Mouse (Mus musculus) heart, postnatal 25 days (tissue): ENCODE results near the gene Pvr. TPM values are rescaled to one million over a fixed set of nuclear protein-coding genes. Genes with fewer than 3 reads are reported as not detected.

Experiments
- DNase-seq: peaks from one replicate; pipeline ENCODE4 v3.0.0; 2022; ENCODE audit warnings: low spot score
- intact Hi-C: fragments of 180-260 bp; cut with DNase I; formaldehyde crosslinking; loops from one replicate; pipeline ENCODE4 v1.15.1; 2025
- total RNA-seq, 2 experiments: library from RNA; stranded (reverse); gene quantifications; 2 replicates each; pipeline ENCODE4 v1.2.3; 2021

Pvr gene
- total RNA-seq, 2 experiments from 2014 or later = 19.3 to 20.1 TPM

DNA sequence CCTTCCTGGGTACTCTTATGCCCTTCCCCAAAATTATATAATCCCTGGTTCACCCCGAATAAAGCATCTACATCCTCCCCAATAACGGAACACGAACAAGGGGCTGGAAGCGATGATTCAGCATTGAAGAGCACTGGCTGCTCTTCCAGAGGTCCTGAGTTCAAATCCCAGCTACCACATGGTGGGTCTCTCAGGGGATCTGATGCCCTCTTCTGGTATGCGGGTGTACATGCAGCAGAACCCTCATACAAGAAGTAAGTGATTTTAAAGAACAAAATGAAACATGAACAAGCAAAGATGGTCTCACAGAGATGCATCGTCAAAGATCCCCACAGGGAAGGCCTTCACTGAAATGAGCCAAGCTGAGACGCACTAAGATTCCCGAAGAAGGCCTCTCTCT, 40.2 kb downstream of the Pvr start:
- intact Hi-C loops = no loop called here
- no peak for DNase-seq

- no peak for DNase-seq
- intact Hi-C loops = no loop called here
Observed at GRCm38 (mm10) chr7:19876781-19877425, 44.1 kb downstream of the Pvr start.

DNA sequence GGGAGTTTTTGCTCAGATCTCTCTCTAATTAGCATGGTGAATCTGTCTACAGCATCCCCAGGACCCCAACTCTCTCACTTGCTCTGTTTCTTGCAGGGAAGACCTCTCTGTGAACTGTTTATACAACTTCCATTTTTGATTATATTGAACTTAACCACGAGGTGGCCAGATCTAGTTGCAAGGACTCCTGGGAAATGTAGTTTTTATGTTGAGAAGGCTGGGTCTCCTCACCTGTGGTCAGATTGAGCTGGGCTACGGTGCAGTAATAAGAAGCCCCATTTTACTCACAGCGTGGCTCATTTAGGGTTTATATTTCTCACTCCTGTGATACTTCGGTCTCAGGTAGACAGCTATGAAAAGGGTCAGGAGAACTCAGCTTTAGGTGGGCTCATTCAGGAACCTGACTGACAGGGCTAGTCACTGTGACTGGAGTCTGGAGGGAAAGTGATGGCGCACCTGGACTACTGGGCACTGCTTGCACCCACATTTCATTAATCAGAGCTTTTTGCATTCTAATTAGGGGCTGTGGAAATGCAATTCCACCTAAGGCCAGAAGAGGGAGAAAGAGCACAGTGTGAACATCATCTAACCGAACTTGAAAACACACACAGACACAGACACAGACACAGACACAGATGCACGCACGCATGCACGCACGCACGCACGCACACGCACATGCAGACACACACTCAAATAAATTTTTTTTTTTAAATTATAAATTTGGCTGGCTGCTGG, 44.8 kb downstream of the Pvr start:
- intact Hi-C loops = no loop called here
- DNase-seq = no peak

DNA sequence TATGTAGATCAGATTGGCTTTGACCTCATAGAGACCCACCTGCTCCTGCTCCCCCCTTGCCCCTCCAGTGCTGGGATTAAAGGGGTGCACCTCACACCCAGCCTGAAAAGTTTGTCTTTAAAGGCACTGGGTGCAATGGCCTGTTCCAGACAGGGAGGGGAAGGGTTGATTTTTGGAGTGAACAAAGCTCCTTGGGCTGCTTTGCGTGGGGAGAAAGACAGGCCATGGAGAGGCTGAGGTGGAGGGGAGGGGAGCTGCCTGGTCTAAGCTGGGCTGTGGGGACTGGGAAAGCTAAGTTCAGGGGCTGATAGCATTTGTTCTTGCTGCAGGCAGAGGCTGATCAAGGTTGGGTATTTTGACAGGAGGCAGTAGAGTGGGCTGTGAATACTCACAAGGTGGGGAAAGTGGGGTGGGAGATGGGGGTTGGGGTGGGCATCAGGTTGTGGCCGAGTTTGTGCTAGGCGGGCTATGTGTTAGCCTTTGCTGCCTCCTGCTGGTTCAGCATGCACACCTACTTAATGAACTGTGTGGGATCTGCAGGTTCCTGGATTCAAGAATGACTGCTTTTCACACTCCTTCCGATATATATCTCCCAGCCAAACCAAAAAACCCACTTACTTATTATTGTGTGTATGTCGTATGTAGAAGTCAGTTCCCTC, 48.9 kb downstream of the Pvr start:
- DNase-seq = no peak
- intact Hi-C loops = loop anchor here (1.0 to 2.0 kb wide), 3 partner anchors 23 to 70 kb away; no protein-coding TSS in a partner anchor

DNA sequence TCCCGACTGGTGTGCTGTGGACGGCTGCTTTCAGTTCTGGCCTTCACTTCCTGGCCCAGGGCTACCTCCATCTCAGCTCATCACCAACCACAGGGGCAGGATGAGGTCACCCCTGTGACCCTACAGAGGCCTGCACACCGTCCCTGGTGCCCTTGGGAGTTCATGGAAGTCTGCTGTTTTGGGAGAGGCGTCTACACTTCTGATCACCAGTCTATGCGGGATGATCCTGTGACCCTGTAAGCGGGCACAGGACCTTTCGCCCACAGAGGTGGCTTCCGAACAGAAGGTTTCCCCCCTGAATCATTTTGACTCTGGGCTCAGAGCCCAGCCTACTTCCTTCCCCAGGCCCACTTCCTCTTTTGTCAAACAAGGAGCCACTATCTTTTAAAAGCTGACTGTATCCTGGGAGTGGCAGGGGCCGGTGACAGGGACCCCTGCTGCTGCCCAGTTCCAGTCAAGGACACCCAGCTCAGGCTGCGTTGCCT, 49.8 kb downstream of the Pvr start:
- peak; percentile 28 for DNase-seq
- intact Hi-C loops = no loop called here

GRCm38 (mm10) chr7:19867751-19868399, 53.1 kb downstream of the Pvr start:
- intact Hi-C loops = loop anchor here (5.0 kb wide), 1 partner anchor 116 kb away; the partner anchor contains the start of gene Nectin2
- no peak for DNase-seq

GRCm38 (mm10) chr7:19866490-19866889, 54.5 kb downstream of the Pvr start:
- no peak for DNase-seq
- intact Hi-C loops = loop anchor here (5.0 kb wide), 1 partner anchor 114 kb away; the partner anchor contains the start of gene Nectin2

- DNase-seq = no peak
- intact Hi-C loops = loop anchor here (5.0 kb wide), 1 partner anchor 113 kb away; the partner anchor contains the start of gene Nectin2
Observed at GRCm38 (mm10) chr7:19865246-19866036, 55.5 kb downstream of the Pvr start.

DNA sequence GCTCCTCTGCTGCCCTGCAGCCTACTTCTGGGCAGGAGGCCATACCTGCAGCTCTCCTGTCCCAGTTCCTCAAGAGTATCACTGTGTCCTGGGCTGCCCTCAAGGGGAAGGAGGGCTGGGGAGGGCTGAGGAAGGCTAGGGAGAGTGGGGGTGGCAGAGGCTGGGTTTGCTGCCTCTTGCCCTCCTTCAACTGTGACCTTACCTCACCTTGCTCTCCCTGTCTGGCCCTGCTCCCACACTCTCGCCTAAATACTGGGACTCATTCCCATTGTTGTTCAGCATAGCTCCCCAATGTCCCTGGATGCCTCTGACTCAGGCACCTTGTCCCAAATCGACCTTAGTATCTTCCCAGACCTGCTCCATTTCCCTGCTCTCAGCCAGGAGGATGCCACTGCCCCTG, 56.7 kb downstream of the Pvr start:
- DNase-seq = no peak
- intact Hi-C loops = no loop called here

DNA sequence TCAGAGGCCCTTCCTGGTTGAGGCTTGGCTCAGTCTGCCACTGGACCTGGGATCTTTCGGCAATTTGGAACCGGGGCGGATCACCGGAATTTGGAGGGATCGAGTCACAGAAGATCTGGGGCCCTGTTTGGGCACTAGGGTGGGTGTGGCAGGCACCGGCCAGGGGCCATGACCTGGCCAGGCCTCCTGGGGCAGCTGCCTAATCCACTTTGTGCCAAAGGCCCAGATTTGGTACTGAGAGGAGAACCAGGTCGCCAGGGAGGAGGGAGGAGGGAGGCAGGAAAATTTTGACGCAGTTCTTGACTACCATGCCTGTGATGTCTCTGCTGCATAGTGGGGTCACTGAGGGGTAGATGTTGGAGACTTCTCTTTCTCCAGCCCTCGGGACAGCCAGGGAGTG, 59.8 kb downstream of the Pvr start, which contains the start of gene Ceacam16:
Gene Ceacam16, minus strand, starts transcription at position 101 of the 400 bp plus-strand sequence.
- intact Hi-C loops = no loop called here
- DNase-seq = no peak

DNA sequence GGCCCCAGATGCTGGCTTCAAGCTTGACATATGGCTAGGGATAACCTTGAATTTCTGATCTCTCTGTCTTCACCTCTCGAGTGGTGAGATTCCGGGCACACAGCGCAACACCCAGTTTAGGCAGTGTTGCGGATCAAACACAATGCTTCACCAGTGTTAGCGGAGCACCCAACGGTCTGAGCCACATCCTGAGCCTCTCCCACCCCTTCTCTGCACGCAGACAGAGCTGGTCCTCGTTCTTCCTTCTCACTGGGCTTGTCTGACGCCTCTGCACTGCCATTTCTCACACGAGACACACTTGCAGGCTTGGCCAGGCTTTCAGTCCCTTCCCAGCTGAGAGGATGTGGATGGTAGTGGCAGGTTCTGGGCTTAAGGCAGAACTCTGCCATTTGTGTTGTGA, 61.2 kb downstream of the Pvr start:
- intact Hi-C loops = no loop called here
- DNase-seq = no peak

DNA sequence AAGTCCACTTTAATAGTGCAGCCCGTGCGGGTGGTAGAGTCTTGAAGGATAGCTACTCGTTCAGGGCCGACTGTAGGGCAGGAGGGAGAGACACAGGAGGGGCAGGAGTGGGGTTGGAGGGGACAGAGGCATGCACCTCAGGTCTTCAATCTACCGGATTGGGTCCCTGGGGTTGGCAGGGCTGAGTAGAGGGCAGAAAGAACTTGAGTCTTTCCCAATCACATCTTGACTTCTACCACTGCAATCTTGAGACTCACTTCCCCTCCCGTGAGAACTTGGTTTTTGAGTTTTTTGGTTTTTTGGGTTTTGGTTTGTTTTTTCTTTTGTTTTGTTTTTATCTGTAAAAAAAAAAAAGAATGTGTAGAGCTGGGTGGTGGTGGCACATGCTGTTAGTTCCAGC, 64.7 kb downstream of the Pvr start:
- intact Hi-C loops = no loop called here
- no peak for DNase-seq

DNA sequence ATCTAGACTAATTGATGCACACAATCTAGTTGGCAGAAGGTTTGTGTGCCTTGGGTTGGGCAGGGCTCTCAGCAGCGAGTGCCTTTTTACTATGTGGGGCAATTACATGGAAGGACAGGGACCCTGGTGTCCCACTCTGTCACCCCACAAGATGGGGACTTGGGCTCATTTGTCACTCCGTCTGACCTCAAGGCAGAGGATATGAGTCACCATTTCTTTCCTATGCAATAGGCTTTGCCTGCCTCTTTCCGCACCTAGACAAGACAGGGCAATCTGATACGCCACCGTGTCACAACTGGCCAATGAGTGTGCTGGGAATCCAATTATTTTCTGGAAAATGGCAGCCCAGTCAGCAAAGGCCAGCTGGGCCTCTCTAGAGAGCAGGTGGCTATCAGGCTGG, 65.3 kb downstream of the Pvr start:
- intact Hi-C loops = no loop called here
- DNase-seq = no peak

Other genes starting within 250 kb of the Pvr start
- not detected for gene Apoc2, start 243.2 kb downstream of the Pvr start, total RNA-seq
- not detected for gene Gm44805, start 239.7 kb downstream of the Pvr start, total RNA-seq
- gene Apoc4, start 239.7 kb downstream of the Pvr start, total RNA-seq = not detected
- gene Apoc1, start 228.5 kb downstream of the Pvr start, total RNA-seq = 1 to 10 TPM; 1.4 to 2.2 TPM
- 100 to 1,000 TPM; 309 to 319 TPM for gene Apoe, start 222.0 kb downstream of the Pvr start, total RNA-seq
- 100 to 1,000 TPM; 112 to 113 TPM for gene Tomm40, start 205.7 kb downstream of the Pvr start, total RNA-seq
- gene Nectin2, start 170.7 kb downstream of the Pvr start, total RNA-seq = 10 to 100 TPM; 31.1 to 31.9 TPM
- gene Bcam, start 150.1 kb downstream of the Pvr start, total RNA-seq = 100 to 1,000 TPM; 220 to 229 TPM
- under 1 TPM in 1 of 2 experiments, not detected in 1; 0.73 TPM for gene Cblc, start 124.4 kb downstream of the Pvr start, total RNA-seq
- 1 to 10 TPM; 3.0 to 3.9 TPM for gene Bcl3, start 98.4 kb downstream of the Pvr start, total RNA-seq
- gene Gm19345, start 69.2 kb downstream of the Pvr start, total RNA-seq = not detected
- gene Ceacam16, start 59.9 kb downstream of the Pvr start, total RNA-seq = under 1 TPM in 1 of 2 experiments, not detected in 1; 0.42 TPM
- gene Ceacam19, start 33.2 kb downstream of the Pvr start, total RNA-seq = not detected
- gene Igsf23, start 29.6 kb upstream of the Pvr start, total RNA-seq = 1 to 10 TPM; 1.8 to 2.8 TPM
- gene Ceacam20, start 44.3 kb upstream of the Pvr start, total RNA-seq = not detected
- gene Nlrp9b, start 70.3 kb upstream of the Pvr start, total RNA-seq = not detected
- not detected for gene Vmn1r91, start 178.5 kb upstream of the Pvr start, total RNA-seq
- gene Gm16442, start 201.4 kb upstream of the Pvr start, total RNA-seq = not detected
- not detected for gene Vmn1r93, start 217.9 kb upstream of the Pvr start, total RNA-seq
- gene Vmn1r94, start 247.2 kb upstream of the Pvr start, total RNA-seq = not detected